In genomic region chr13:100103052-100103658, GRCm38 (mm10) we compare ENCODE assay signal across 8 mouse cellular contexts. TPM values are rescaled to one million over a fixed set of nuclear protein-coding genes. Genes with fewer than 3 reads are reported as not detected.
DNase-seq lines count a peak whose midpoint lies in the region; ATAC-seq and TF ChIP-seq lines count a peak whose summit lies in the region.

No protein-coding gene starts in this region.

- no peaks in the 10 kb centered on the region for H3K79me2 ChIP-seq in heart, adult 2 months (replicated peaks; ENCODE audit: control insufficient read depth, insufficient read depth, low read length)
- peaks cover 41% of the 10 kb centered on the region for H3K79me2 ChIP-seq in CH12.LX (replicated peaks; ENCODE audit: control insufficient read depth, extremely low read depth, insufficient read depth, poor library complexity, severe bottlenecking)

- peak overlapping the region; percentile 98 for H3K4me2 ChIP-seq in CH12.LX (ENCODE audit: insufficient read depth, low read depth, poor library complexity, severe bottlenecking)
- H3K4me2 ChIP-seq in liver, embryonic 11.5 days, result peak overlapping the region; percentile 83

- no peak for TF ChIP-seq RAD21 in CH12.LX (IDR thresholded peaks at IDR 0.05; ENCODE audit: low read depth, low read length)

- peaks cover 4% of the 10 kb centered on the region for H3K4me1 ChIP-seq in heart, adult 2 months (ENCODE audit: control insufficient read depth, insufficient read depth, low read length)
- peaks cover 14 to 45% of the 10 kb centered on the region in 2 experiments for H3K4me1 ChIP-seq in CH12.LX (ENCODE audit: control insufficient read depth in 1 of 2, insufficient read depth in 2 of 2)
- peaks cover 31% of the 10 kb centered on the region for H3K4me1 ChIP-seq in forebrain, embryonic 10.5 days
- H3K4me1 ChIP-seq in liver, embryonic 11.5 days (replicated peaks; ENCODE audit: control insufficient read depth, insufficient read depth, low read length), result peaks cover 3% of the 10 kb centered on the region; the same call in 1 of the 2 replicates

- peaks cover 6% of the 10 kb centered on the region for H3K36me3 ChIP-seq in heart, adult 2 months (ENCODE audit: control insufficient read depth, insufficient read depth, low read length)
- peaks cover 4 to 14% of the 10 kb centered on the region in 2 experiments for H3K36me3 ChIP-seq in CH12.LX (replicated peaks in 1 of 2; ENCODE audit: control insufficient read depth in 1 of 2, insufficient read depth in 1 of 2, low read length in 1 of 2)
- H3K36me3 ChIP-seq in forebrain, embryonic 10.5 days (replicated peaks), result peaks cover 9% of the 10 kb centered on the region
- peaks cover 6% of the 10 kb centered on the region for H3K36me3 ChIP-seq in liver, embryonic 11.5 days (ENCODE audit: control insufficient read depth, insufficient read depth, low read length)

- dilution Hi-C loops in CH12.LX (cut with MboI; ENCODE audit: extremely low pct_ligation_motif_present, extremely low pct_unique_long_range_greater_than_20kb, low sequenced_read_pairs), result no loop called here

- no peak for TF ChIP-seq POLR2A in heart, adult 2 months (IDR thresholded peaks at IDR 0.05; ENCODE audit: insufficient read depth, low read depth, low read length)
- TF ChIP-seq POLR2A in CH12.LX (IDR thresholded peaks at IDR 0.05; ENCODE audit: low read depth, low read length), result no peak

- DNase-seq in heart, adult 2 months, result no peak
- DNase-seq in heart, adult 9 months (ENCODE audit: low spot score in 2 of 2), result no peak
- peak; percentile 40 for DNase-seq in CH12.LX (ENCODE audit: extremely low read depth)
- DNase-seq in forebrain, embryonic 10.5 days (ENCODE audit: extremely low spot score, low spot score), result no peak
- DNase-seq in liver, embryonic 11.5 days (ENCODE audit: low spot score), result peak; percentile 31
- no peak for DNase-seq in natural killer cell, adult 2 months (ENCODE audit: low spot score in 2 of 2)
- DNase-seq in cerebellum, adult 11-12 months, result no peak
- DNase-seq in adrenal gland, postnatal 10 days, result no peak

- H3K27ac ChIP-seq in heart, adult 2 months, result peak overlapping the region; percentile 91
- H3K27ac ChIP-seq in CH12.LX (ENCODE audit: insufficient read depth, low read depth), result no peak overlapping the region
- H3K27ac ChIP-seq in forebrain, embryonic 10.5 days, result peak overlapping the region; percentile 93
- H3K27ac ChIP-seq in liver, embryonic 11.5 days (ENCODE audit: low read depth, low read length), result peak overlapping the region; percentile 70

- 2% methylated on average over 15 of the region's 15 CpGs for WGBS in heart, adult 2 months
- WGBS in forebrain, embryonic 10.5 days, result 9% methylated on average over 15 of the region's 15 CpGs
- WGBS in liver, embryonic 11.5 days, result 4% methylated on average over 15 of the region's 15 CpGs

- peak overlapping the region; percentile 98 for H3K4me3 ChIP-seq in heart, adult 2 months
- peak overlapping the region; percentile 74 to 93 (median 89) for H3K4me3 ChIP-seq in CH12.LX (replicated peaks in 1 of 3; ENCODE audit: low read depth in 2 of 3, low read length in 2 of 3, poor library complexity in 1 of 3)
- H3K4me3 ChIP-seq in forebrain, embryonic 10.5 days, result peak overlapping the region; percentile 98
- peak overlapping the region; percentile 95 for H3K4me3 ChIP-seq in liver, embryonic 11.5 days (ENCODE audit: low read depth, low read length)

- no peaks in the 10 kb centered on the region for H3K27me3 ChIP-seq in heart, adult 2 months (ENCODE audit: control insufficient read depth, insufficient read depth, low read length)
- H3K27me3 ChIP-seq in CH12.LX (replicated peaks), result peaks cover 9% of the 10 kb centered on the region
- no peaks in the 10 kb centered on the region for H3K27me3 ChIP-seq in forebrain, embryonic 10.5 days (ENCODE audit: poor library complexity, severe bottlenecking)
- no peaks in the 10 kb centered on the region for H3K27me3 ChIP-seq in liver, embryonic 11.5 days (replicated peaks; ENCODE audit: control insufficient read depth, insufficient read depth, low read length)

- H3K9ac ChIP-seq in heart, adult 2 months (ENCODE audit: low read depth, low read length), result peak overlapping the region; percentile 90
- peak overlapping the region; percentile 74 for H3K9ac ChIP-seq in CH12.LX (ENCODE audit: insufficient read depth, low read depth)
- H3K9ac ChIP-seq in liver, embryonic 11.5 days (ENCODE audit: low read depth, low read length), result peak overlapping the region; percentile 86

- TF ChIP-seq CTCF in heart, adult 2 months (IDR thresholded peaks at IDR 0.05), result no peak
- TF ChIP-seq CTCF in CH12.LX (conservative IDR thresholded peaks at IDR 0.05 in 1 of 2, IDR thresholded peaks at IDR 0.05 in 1 of 2; ENCODE audit: low read depth in 2 of 2, low read length in 2 of 2), result no peak

- intact Hi-C loops in heart, adult 2 months (cut with DNase I), result loop anchor here (10.0 kb wide), 1 partner anchor 758 kb away; the partner anchor contains the start of genes Mrps27 and Ptcd2

- H3K9me3 ChIP-seq in CH12.LX (replicated peaks; ENCODE audit: low read length), result no peaks in the 10 kb centered on the region
- H3K9me3 ChIP-seq in forebrain, embryonic 10.5 days, result no peaks in the 10 kb centered on the region
- no peaks in the 10 kb centered on the region for H3K9me3 ChIP-seq in liver, embryonic 11.5 days (ENCODE audit: control insufficient read depth, low read length)

- no peak for TF ChIP-seq EP300 in heart, adult 2 months (IDR thresholded peaks at IDR 0.05; ENCODE audit: insufficient read depth, low read depth, low read length)
- TF ChIP-seq EP300 in CH12.LX (IDR thresholded peaks at IDR 0.05; ENCODE audit: low read length), result no peak

- ATAC-seq in liver, embryonic 11.5 days (replicated peaks; ENCODE audit: low FRiP score), result peak; percentile 21

- in situ Hi-C loops in CH12.LX (cut with MboI; ENCODE audit: low pct_ligation_motif_present, low pct_unique_long_range_greater_than_20kb, low sequenced_read_pairs), result loop anchor here (25.0 kb wide), 1 partner anchor 284 kb away; no protein-coding TSS in a partner anchor

TF ChIP-seq in CH12.LX, 34 proteins besides CTCF, POLR2A, EP300 and RAD21:
- TF ChIP-seq MYC (IDR thresholded peaks at IDR 0.05; ENCODE audit: low read depth, low read length), result peak; percentile 46; the same call in 1 of the 2 replicates
- TF ChIP-seq MAX (IDR thresholded peaks at IDR 0.05; ENCODE audit: low read length), result peak; percentile 36; the same call in 1 of the 2 replicates
- no peak for TF ChIP-seq JUND (conservative IDR thresholded peaks at IDR 0.05; ENCODE audit: low read depth, low read length)

RNA-seq across cellular contexts. Expression of gene Bdp1, which starts 0.7 kb away (rescaled TPM):
- total RNA-seq in heart, adult 2 months (2021), result 10 to 100 TPM; 25.6 to 27.1 TPM
- polyA plus RNA-seq in heart, adult 2 months (2012; rRNA removed), result 1.4 and 5.0 TPM in 2 replicates
- total RNA-seq in CH12.LX (2012; rRNA removed) (20.0 and 23.7 TPM in 2 replicates), CH12.LX (2014; rRNA removed) (24.2 and 24.7 TPM in 2 replicates)
- polyA plus RNA-seq in CH12.LX (2012; ENCODE audit: insufficient read length, low read depth), result 22.0 and 22.9 TPM in 2 replicates
- polyA plus RNA-seq in forebrain, embryonic 10.5 days (2016; fragmentation: Nextera tagmentation; extraction: Ambion mirVana), result 26.1 and 27.3 TPM in 2 replicates
- 22.7 and 27.2 TPM in 2 replicates for polyA plus RNA-seq in liver, embryonic 11.5 days (2014; fragmentation: Nextera tagmentation; extraction: Ambion mirVana)
- 10 to 100 TPM; 31.8 to 32.9 TPM for total RNA-seq in adrenal gland, postnatal 10 days (2021)

RNA-seq across cellular contexts. Expression of gene Serf1, which starts 4.7 kb away (rescaled TPM):
- 1 to 10 TPM; 3.3 to 8.1 TPM for total RNA-seq in heart, adult 2 months (2021)
- polyA plus RNA-seq in heart, adult 2 months (2012; rRNA removed), result 1.3 and 2.9 TPM in 2 replicates
- total RNA-seq in CH12.LX (2012; rRNA removed) (16.7 and 20.5 TPM in 2 replicates), CH12.LX (2014; rRNA removed) (10.9 and 11.6 TPM in 2 replicates)
- polyA plus RNA-seq in CH12.LX (2012; ENCODE audit: insufficient read length, low read depth), result 12.5 and 13.7 TPM in 2 replicates
- polyA plus RNA-seq in forebrain, embryonic 10.5 days (2016; fragmentation: Nextera tagmentation; extraction: Ambion mirVana), result 141 and 142 TPM in 2 replicates
- 63.8 and 66.1 TPM in 2 replicates for polyA plus RNA-seq in liver, embryonic 11.5 days (2014; fragmentation: Nextera tagmentation; extraction: Ambion mirVana)
- total RNA-seq in adrenal gland, postnatal 10 days (2021), result 10 to 100 TPM; 25.9 to 29.3 TPM

RNA-seq across cellular contexts. Expression of gene Smn1, which starts 21.5 kb away (rescaled TPM):
- 10 to 100 TPM; 13.3 to 16.1 TPM for total RNA-seq in heart, adult 2 months (2021)
- polyA plus RNA-seq in heart, adult 2 months (2012; rRNA removed), result 6.9 and 13.4 TPM in 2 replicates
- 31.2 and 36.7 TPM in 2 replicates for total RNA-seq in CH12.LX (2012; rRNA removed)
- 27.7 and 35.0 TPM in 2 replicates for total RNA-seq in CH12.LX (2014; rRNA removed)
- polyA plus RNA-seq in CH12.LX (2012; ENCODE audit: insufficient read length, low read depth), result 122 and 141 TPM in 2 replicates
- 90.5 and 96.0 TPM in 2 replicates for polyA plus RNA-seq in forebrain, embryonic 10.5 days (2016; fragmentation: Nextera tagmentation; extraction: Ambion mirVana)
- polyA plus RNA-seq in liver, embryonic 11.5 days (2014; fragmentation: Nextera tagmentation; extraction: Ambion mirVana), result 79.2 and 80.9 TPM in 2 replicates
- total RNA-seq in adrenal gland, postnatal 10 days (2021), result 10 to 100 TPM; 32.8 to 33.7 TPM

Comparison
In these comparisons a context has a peak if more than half of its experiments do, and no peak if none do; other contexts are left out.
1. DNase-seq: peak in CH12.LX (single experiment) and liver, embryonic 11.5 days (single experiment); none in heart, adult 2 months (0 of 2), heart, adult 9 months (0 of 2), forebrain, embryonic 10.5 days (single experiment), natural killer cell, adult 2 months (0 of 2), cerebellum, adult 11-12 months (single experiment) and adrenal gland, postnatal 10 days (single experiment).
2. Peak in every context shown above with its lines, with median percentiles within 50 percentile points of each other: H3K4me3 ChIP-seq and H3K9ac ChIP-seq.